Mouse (Mus musculus) cortical plate, adult 2 months (tissue): ENCODE measurements at regions not wholly inside any gene's neighbourhood (a gene's known extent, or its start where the extent isn't known, plus 50 kb on each side); places are given as distances from the start of the nearest gene placed in this dataset.

Source experiments
- CTCF ChIP-seq: fragments of 200-500 bp; IDR thresholded peaks from 2 replicates; pipeline ENCODE4 v1.5.1; 2011; ENCODE audit warnings: mild to moderate bottlenecking, control low read depth, low read length; ENCODE audit not compliant: insufficient read depth; ENCODE audit errors: extremely low read depth
- POLR2A ChIP-seq: fragments of 200-500 bp; IDR thresholded peaks from 2 replicates; pipeline ENCODE4 v1.6.1; 2011; ENCODE audit warnings: mild to moderate bottlenecking, low read length, control low read depth; ENCODE audit not compliant: insufficient read depth; ENCODE audit errors: extremely low read depth

- TF ChIP-seq CTCF (no peak), POLR2A (no peak)
Measured at GRCm38 (mm10) chr6:51183576-51184420, 248.7 kb upstream of the Nfe2l3 start.
